Mouse (Mus musculus): Measurements from ENCODE around the gene Tmem91.

DNA sequence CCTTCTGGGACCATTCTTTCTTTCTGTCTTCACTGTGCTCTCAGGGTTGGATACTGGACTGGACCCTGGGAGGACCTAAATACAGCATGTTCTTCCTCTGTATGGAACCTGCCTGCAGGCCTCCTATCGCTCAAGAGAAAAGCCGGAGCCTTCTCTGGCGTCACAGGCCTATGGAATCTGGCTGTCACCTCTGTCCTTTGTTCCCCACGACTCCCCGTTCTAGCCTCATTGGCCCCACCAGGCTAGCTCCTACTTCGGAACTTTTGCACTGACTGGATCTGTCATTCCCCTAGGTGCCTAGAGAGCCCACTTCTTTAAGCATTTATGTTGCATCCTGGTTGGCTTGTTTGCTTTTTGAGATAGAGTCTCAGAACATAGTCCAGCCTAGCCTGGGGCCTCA, 9.7 kb upstream of the Tmem91 start:
- TF ChIP-seq CTCF (IDR thresholded peaks at IDR 0.05) (no peak), EP300 (IDR thresholded peaks at IDR 0.05) (no peak)

All from lung, postnatal 0 days (tissue).